Mouse (Mus musculus) testis, adult 2 months (tissue): Measurements from ENCODE around the gene Spert. TPM values are rescaled to one million over a fixed set of nuclear protein-coding genes. Genes with fewer than 3 reads are reported as not detected.

Experiments
- H3K27ac ChIP-seq: fragments of 200-500 bp; 2 replicates; pipeline ENCODE4 v1.5.1; 2012; ENCODE audit warnings: low read depth, low read length; ENCODE audit not compliant: control insufficient read depth, insufficient read depth
- H3K27me3 ChIP-seq: fragments of 200-500 bp; 2 replicates; pipeline ENCODE4 v1.6.1; 2012; ENCODE audit warnings: mild to moderate bottlenecking, low read length, moderate library complexity; ENCODE audit not compliant: control insufficient read depth, insufficient read depth
- H3K36me3 ChIP-seq: fragments of 200-500 bp; 2 replicates; pipeline ENCODE4 v1.6.1; 2012; ENCODE audit warnings: mild to moderate bottlenecking, low read length; ENCODE audit not compliant: control insufficient read depth, insufficient read depth
- H3K4me1 ChIP-seq: fragments of 200-500 bp; 2 replicates; pipeline ENCODE4 v1.6.1; 2012; ENCODE audit warnings: low read length; ENCODE audit not compliant: control insufficient read depth, insufficient read depth
- H3K4me3 ChIP-seq: fragments of 200-500 bp; 2 replicates; pipeline ENCODE4 v1.5.1; 2012; ENCODE audit warnings: low read depth, mild to moderate bottlenecking, low read length, moderate library complexity, mixed read lengths; ENCODE audit not compliant: control insufficient read depth
- CTCF ChIP-seq: fragments of 200-500 bp; IDR thresholded peaks from 2 replicates; pipeline ENCODE4 v1.5.1; 2012; ENCODE audit warnings: low read depth, mild to moderate bottlenecking, inconsistent platforms, low read length, moderate library complexity; ENCODE audit not compliant: control insufficient read depth, insufficient read depth, insufficient replicate concordance
- POLR2A ChIP-seq: fragments of 200-500 bp; IDR thresholded peaks from 2 replicates; pipeline ENCODE4 v1.6.1; 2012; ENCODE audit warnings: low read depth, mild to moderate bottlenecking, inconsistent platforms, low read length, moderate library complexity; ENCODE audit not compliant: control insufficient read depth
- polyA plus RNA-seq: library from polyadenylated mRNA; depleted of rRNA; stranded (reverse); fragments of >200 nt; gene quantifications from 2 replicates; pipeline ENCODE4 v1.2.3, GENCODE M21; 2012; rRNA removed

The Spert gene
- polyA plus RNA-seq: 1,054 and 1,154 TPM in 2 replicates

GRCm38 (mm10) chr14:75592978-75593377, at the start of gene Spert:
Gene Spert (minus strand): TSS chr14:75593116.
- TF ChIP-seq CTCF (no peak), POLR2A (peak; percentile 57; the same call in 1 of the 2 replicates)
- peak within 1 kb of the TSS; percentile 85 for H3K4me3 ChIP-seq
- H3K4me1 ChIP-seq: no peaks in the 10 kb centered on the region
- H3K36me3 ChIP-seq: no peaks in the 10 kb centered on the region
- H3K27ac ChIP-seq: no peak within 1 kb of the TSS; the same call in 1 of the 2 replicates
- H3K27me3 ChIP-seq: no peaks in the 10 kb centered on the region

- Histone ChIP-seq H3K36me3 (no peaks in the 10 kb centered on the region), H3K27me3 (no peaks in the 10 kb centered on the region), H3K27ac (no peak within 1 kb of the TSS), H3K4me1 (peaks cover 7% of the 10 kb centered on the region), H3K4me3 (peak within 1 kb of the TSS; percentile 69)
- no peak for TF ChIP-seq CTCF
Measured at GRCm38 (mm10) chr14:75642080-75642479, 49.2 kb upstream of the Spert start, which contains the start of gene Erich6b. Gene Erich6b (plus strand): TSS chr14:75642259.

GRCm38 (mm10) chr14:75641369-75641768, 48.5 kb upstream of the Spert start:
- H3K4me3 ChIP-seq: peak overlapping the region; percentile 69
- no peak overlapping the region for H3K27ac ChIP-seq
- H3K4me1 ChIP-seq: peaks cover 7% of the 10 kb centered on the region
- TF ChIP-seq POLR2A (no peak), CTCF (no peak)
- no peaks in the 10 kb centered on the region for H3K27me3 ChIP-seq
- H3K36me3 ChIP-seq: no peaks in the 10 kb centered on the region

- Histone ChIP-seq H3K4me3 (peak overlapping the region; percentile 36), H3K4me1 (peaks cover 7% of the 10 kb centered on the region), H3K27me3 (no peaks in the 10 kb centered on the region), H3K27ac (no peak overlapping the region), H3K36me3 (no peaks in the 10 kb centered on the region)
- TF ChIP-seq POLR2A (no peak), CTCF (no peak)
Measured at GRCm38 (mm10) chr14:75640846-75641245, 47.9 kb upstream of the Spert start.

GRCm38 (mm10) chr14:75637641-75638040, 44.7 kb upstream of the Spert start:
- Histone ChIP-seq H3K4me3 (no peak overlapping the region), H3K4me1 (peaks cover 4% of the 10 kb centered on the region), H3K27me3 (no peaks in the 10 kb centered on the region), H3K27ac (no peak overlapping the region), H3K36me3 (no peaks in the 10 kb centered on the region)
- no peak for TF ChIP-seq POLR2A
- no peak for TF ChIP-seq CTCF

GRCm38 (mm10) chr14:75636107-75636506, 43.2 kb upstream of the Spert start:
- Histone ChIP-seq H3K4me3 (no peak overlapping the region), H3K27ac (no peak overlapping the region), H3K36me3 (no peaks in the 10 kb centered on the region), H3K4me1 (no peaks in the 10 kb centered on the region), H3K27me3 (no peaks in the 10 kb centered on the region)
- no peak for TF ChIP-seq POLR2A
- no peak for TF ChIP-seq CTCF

- no peaks in the 10 kb centered on the region for H3K36me3 ChIP-seq
- no peaks in the 10 kb centered on the region for H3K27me3 ChIP-seq
- H3K4me3 ChIP-seq: no peak overlapping the region
- TF ChIP-seq CTCF: no peak
- TF ChIP-seq POLR2A: no peak
- H3K27ac ChIP-seq: no peak overlapping the region
- H3K4me1 ChIP-seq: no peaks in the 10 kb centered on the region
Measured at GRCm38 (mm10) chr14:75635350-75635749, 42.4 kb upstream of the Spert start.

GRCm38 (mm10) chr14:75628870-75629269, 36.0 kb upstream of the Spert start:
- H3K27ac ChIP-seq: no peak overlapping the region
- no peaks in the 10 kb centered on the region for H3K36me3 ChIP-seq
- no peak overlapping the region for H3K4me3 ChIP-seq
- TF ChIP-seq POLR2A: no peak
- TF ChIP-seq CTCF: no peak
- no peaks in the 10 kb centered on the region for H3K27me3 ChIP-seq
- H3K4me1 ChIP-seq: no peaks in the 10 kb centered on the region
